Mouse (Mus musculus): ENCODE measurements around the gene 1700088E04Rik. TPM values are rescaled to one million over a fixed set of nuclear protein-coding genes. Genes with fewer than 3 reads are reported as not detected.

The 1700088E04Rik gene
- total RNA-seq, 1 experiment = 2.6 TPM

DNA sequence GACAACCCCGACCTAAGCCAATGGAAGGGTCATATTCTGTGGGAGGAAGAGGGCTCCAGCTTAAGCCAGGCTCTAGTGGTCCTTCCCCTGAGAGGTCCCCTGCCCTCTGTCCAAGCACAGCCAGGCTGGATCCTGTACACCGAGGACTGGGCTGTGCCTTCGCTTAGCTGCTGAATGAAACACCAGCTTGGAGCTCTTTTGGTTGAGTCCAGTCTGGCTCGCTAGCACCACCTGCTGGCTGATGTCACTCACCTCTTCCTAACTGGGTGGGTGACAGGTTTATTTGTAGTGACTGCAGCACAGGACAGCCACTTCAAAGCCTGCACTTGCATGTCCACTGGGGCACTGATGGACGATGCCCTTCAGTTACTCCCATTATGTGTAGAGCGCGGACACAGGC is 7.5 kb upstream of the 1700088E04Rik start:
- H3K9ac ChIP-seq (ENCODE audit: insufficient read depth, low read depth, low read length, poor library complexity, severe bottlenecking) = no peak overlapping the region
- in situ Hi-C loops (cut with MboI; ENCODE audit: low sequenced_read_pairs in 2 of 2, unreplicated experiment in 2 of 2) = no loop called here
- H3K36me3 ChIP-seq (ENCODE audit: control insufficient read depth, insufficient read depth, low read length, poor library complexity, severe bottlenecking) = peaks cover 69% of the 10 kb centered on the region

DNA sequence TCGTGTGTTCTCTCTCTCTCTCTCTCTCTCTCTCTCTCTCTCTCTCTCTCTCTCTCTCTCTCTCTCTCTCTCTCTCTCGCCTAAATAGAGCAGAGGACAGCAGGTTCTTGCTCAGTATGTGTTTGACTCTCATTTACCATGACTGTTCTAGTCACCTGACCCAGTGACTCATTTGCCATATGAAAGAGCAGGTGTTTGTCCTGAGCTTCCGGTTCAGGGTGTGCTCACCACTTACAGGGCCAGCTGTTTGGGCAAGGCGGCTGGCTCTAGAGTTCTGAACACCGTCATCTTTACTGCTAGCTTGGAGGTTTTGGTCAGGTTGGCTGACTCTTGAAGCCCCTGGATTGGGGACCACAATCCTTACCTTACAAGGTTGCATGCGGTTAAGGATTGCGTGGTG is 4.5 kb upstream of the 1700088E04Rik start:
- no peak overlapping the region for H3K9ac ChIP-seq (ENCODE audit: insufficient read depth, low read depth, low read length, poor library complexity, severe bottlenecking)
- H3K4me1 ChIP-seq (ENCODE audit: control insufficient read depth in 2 of 2, insufficient read depth in 2 of 2, low read length in 2 of 2, poor library complexity in 1 of 2) = peaks cover 4 to 8% of the 10 kb centered on the region in 2 experiments; a peak in 3 of 4 replicates
- TF ChIP-seq HCFC1 (IDR thresholded peaks at IDR 0.05; ENCODE audit: borderline replicate concordance, insufficient read depth, low read length) = no peak
- no peak for TF ChIP-seq CHD2 (IDR thresholded peaks at IDR 0.05; ENCODE audit: low read depth, low read length)
- no peak for TF ChIP-seq MAFK (IDR thresholded peaks at IDR 0.05; ENCODE audit: insufficient read depth, low read depth, low read length)
- TF ChIP-seq ZNF384 (IDR thresholded peaks at IDR 0.05; ENCODE audit: low read depth, low read length) = no peak
- DNase-seq (ENCODE audit: low read depth, low spot score) = no peak
- in situ Hi-C loops (cut with MboI; ENCODE audit: low sequenced_read_pairs in 2 of 2, unreplicated experiment in 2 of 2) = no loop called here
- no peak overlapping the region for H3K4me3 ChIP-seq (ENCODE audit: insufficient read depth in 1 of 2, low read depth in 1 of 2, low read length in 2 of 2, poor library complexity in 1 of 2, severe bottlenecking in 1 of 2)
- H3K27ac ChIP-seq (ENCODE audit: insufficient read depth, low read depth, low read length, poor library complexity, severe bottlenecking) = 0 out of 2 replicates have a peak overlapping the region, but pooled peaks have one; percentile 3
- H3K9me3 ChIP-seq (ENCODE audit: control insufficient read depth, insufficient read depth, low read depth, low read length) = no peaks in the 10 kb centered on the region
- peaks cover 49% of the 10 kb centered on the region for H3K36me3 ChIP-seq (ENCODE audit: control insufficient read depth, insufficient read depth, low read length, poor library complexity, severe bottlenecking)

More for the DNA sequence above, 7.5 kb upstream of the 1700088E04Rik start:
- no peaks in the 10 kb centered on the region for H3K9me3 ChIP-seq (ENCODE audit: control insufficient read depth, insufficient read depth, low read depth, low read length)
- DNase-seq (ENCODE audit: low read depth, low spot score) = peak; percentile 84
- H3K4me3 ChIP-seq (ENCODE audit: insufficient read depth in 1 of 2, low read depth in 1 of 2, low read length in 2 of 2, poor library complexity in 1 of 2, severe bottlenecking in 1 of 2) = no peak overlapping the region
- H3K27ac ChIP-seq (ENCODE audit: insufficient read depth, low read depth, low read length, poor library complexity, severe bottlenecking) = no peak overlapping the region
- peaks cover 0 to 7% of the 10 kb centered on the region in 2 experiments; a peak in 2 of 4 replicates for H3K4me1 ChIP-seq (ENCODE audit: control insufficient read depth in 2 of 2, insufficient read depth in 2 of 2, low read length in 2 of 2, poor library complexity in 1 of 2)
- TF ChIP-seq MAFK (IDR thresholded peaks at IDR 0.05; ENCODE audit: insufficient read depth, low read depth, low read length) (no peak), ZNF384 (IDR thresholded peaks at IDR 0.05; ENCODE audit: low read depth, low read length) (no peak), CHD2 (IDR thresholded peaks at IDR 0.05; ENCODE audit: low read depth, low read length) (no peak), ZC3H11A (IDR thresholded peaks at IDR 0.05; ENCODE audit: borderline replicate concordance, low read depth, low read length) (no peak), HCFC1 (IDR thresholded peaks at IDR 0.05; ENCODE audit: borderline replicate concordance, insufficient read depth, low read length) (no peak)

DNA sequence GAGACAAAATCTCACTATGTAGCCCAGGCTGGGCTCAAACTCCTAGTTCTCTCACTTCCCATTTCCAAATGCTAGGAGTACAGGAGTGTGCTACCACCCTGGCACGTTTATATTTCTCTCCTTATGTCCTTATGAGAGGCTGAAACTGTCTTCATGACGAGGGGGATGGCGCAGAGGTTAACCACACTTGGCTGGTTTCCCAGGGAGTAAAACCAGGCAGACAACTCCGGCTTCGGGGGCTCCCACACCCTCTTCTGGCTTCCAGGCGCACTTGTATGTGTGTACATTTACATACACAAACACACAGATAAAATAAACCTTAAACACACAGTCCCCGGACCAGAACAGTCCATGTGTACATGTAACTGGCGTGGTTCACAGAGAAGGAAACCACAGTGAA is 3.0 kb upstream of the 1700088E04Rik start:
- TF ChIP-seq ZC3H11A (IDR thresholded peaks at IDR 0.05; ENCODE audit: borderline replicate concordance, low read depth, low read length) (no peak), CHD2 (IDR thresholded peaks at IDR 0.05; ENCODE audit: low read depth, low read length) (no peak), HCFC1 (IDR thresholded peaks at IDR 0.05; ENCODE audit: borderline replicate concordance, insufficient read depth, low read length) (no peak), ZNF384 (IDR thresholded peaks at IDR 0.05; ENCODE audit: low read depth, low read length) (no peak), MAFK (IDR thresholded peaks at IDR 0.05; ENCODE audit: insufficient read depth, low read depth, low read length) (no peak)
- in situ Hi-C loops (cut with MboI; ENCODE audit: low sequenced_read_pairs in 2 of 2, unreplicated experiment in 2 of 2) = no loop called here
- peaks cover 39% of the 10 kb centered on the region for H3K36me3 ChIP-seq (ENCODE audit: control insufficient read depth, insufficient read depth, low read length, poor library complexity, severe bottlenecking)

DNA sequence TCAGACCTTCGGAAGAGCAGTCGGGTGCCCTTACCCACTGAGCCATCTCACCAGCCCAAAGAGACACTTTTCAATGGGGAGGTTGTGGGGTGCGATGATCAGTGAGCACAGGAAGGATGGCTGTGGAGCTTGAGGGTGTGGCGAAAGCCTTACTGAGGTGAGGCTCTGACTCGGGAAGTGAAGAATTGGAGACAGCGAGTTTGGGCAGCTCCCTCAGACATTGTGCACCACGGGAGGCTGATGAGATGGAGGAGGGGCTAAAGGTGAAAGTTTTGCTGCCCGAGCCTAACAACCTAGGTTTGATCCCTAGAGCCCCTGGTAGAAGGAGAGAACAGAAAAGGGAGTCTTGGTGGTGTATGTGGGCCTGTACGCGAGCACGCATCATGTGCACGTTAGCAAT is 2.3 kb upstream of the 1700088E04Rik start:
- DNase-seq (ENCODE audit: low read depth, low spot score) = no peak
- in situ Hi-C loops (cut with MboI; ENCODE audit: low sequenced_read_pairs in 2 of 2, unreplicated experiment in 2 of 2) = no loop called here
- no peaks in the 10 kb centered on the region for H3K9me3 ChIP-seq (ENCODE audit: control insufficient read depth, insufficient read depth, low read depth, low read length)
- peaks cover 37% of the 10 kb centered on the region for H3K36me3 ChIP-seq (ENCODE audit: control insufficient read depth, insufficient read depth, low read length, poor library complexity, severe bottlenecking)
- no peak for TF ChIP-seq ZC3H11A (IDR thresholded peaks at IDR 0.05; ENCODE audit: borderline replicate concordance, low read depth, low read length)
- no peak for TF ChIP-seq MAFK (IDR thresholded peaks at IDR 0.05; ENCODE audit: insufficient read depth, low read depth, low read length)
- no peak for TF ChIP-seq HCFC1 (IDR thresholded peaks at IDR 0.05; ENCODE audit: borderline replicate concordance, insufficient read depth, low read length)
- TF ChIP-seq CHD2 (IDR thresholded peaks at IDR 0.05; ENCODE audit: low read depth, low read length) = no peak
- TF ChIP-seq ZNF384 (IDR thresholded peaks at IDR 0.05; ENCODE audit: low read depth, low read length) = no peak
- H3K4me3 ChIP-seq (ENCODE audit: insufficient read depth in 1 of 2, low read depth in 1 of 2, low read length in 2 of 2, poor library complexity in 1 of 2, severe bottlenecking in 1 of 2) = no peak overlapping the region
- no peak overlapping the region for H3K9ac ChIP-seq (ENCODE audit: insufficient read depth, low read depth, low read length, poor library complexity, severe bottlenecking)
- peaks cover 4 to 8% of the 10 kb centered on the region in 2 experiments; a peak in 3 of 4 replicates for H3K4me1 ChIP-seq (ENCODE audit: control insufficient read depth in 2 of 2, insufficient read depth in 2 of 2, low read length in 2 of 2, poor library complexity in 1 of 2)
- no peak overlapping the region for H3K27ac ChIP-seq (ENCODE audit: insufficient read depth, low read depth, low read length, poor library complexity, severe bottlenecking)

More for the DNA sequence above, 3.0 kb upstream of the 1700088E04Rik start:
- Histone ChIP-seq H3K9ac (ENCODE audit: insufficient read depth, low read depth, low read length, poor library complexity, severe bottlenecking) (no peak overlapping the region), H3K4me1 (ENCODE audit: control insufficient read depth in 2 of 2, insufficient read depth in 2 of 2, low read length in 2 of 2, poor library complexity in 1 of 2) (peaks cover 4 to 8% of the 10 kb centered on the region in 2 experiments; a peak in 3 of 4 replicates), H3K4me3 (ENCODE audit: insufficient read depth in 1 of 2, low read depth in 1 of 2, low read length in 2 of 2, poor library complexity in 1 of 2, severe bottlenecking in 1 of 2) (no peak overlapping the region), H3K9me3 (ENCODE audit: control insufficient read depth, insufficient read depth, low read depth, low read length) (no peaks in the 10 kb centered on the region), H3K27ac (ENCODE audit: insufficient read depth, low read depth, low read length, poor library complexity, severe bottlenecking) (no peak overlapping the region)
- no peak for DNase-seq (ENCODE audit: low read depth, low spot score)

- H3K4me3 ChIP-seq (ENCODE audit: insufficient read depth in 1 of 2, low read depth in 1 of 2, low read length in 2 of 2, poor library complexity in 1 of 2, severe bottlenecking in 1 of 2) = peak overlapping the region; percentile 68 to 96
- H3K36me3 ChIP-seq (ENCODE audit: control insufficient read depth, insufficient read depth, low read length, poor library complexity, severe bottlenecking) = peaks cover 23% of the 10 kb centered on the region
- in situ Hi-C loops (cut with MboI; ENCODE audit: low sequenced_read_pairs in 2 of 2, unreplicated experiment in 2 of 2) = no loop called here
- peak overlapping the region; percentile 46; the same call in 1 of the 2 replicates for H3K27ac ChIP-seq (ENCODE audit: insufficient read depth, low read depth, low read length, poor library complexity, severe bottlenecking)
- peaks cover 4 to 8% of the 10 kb centered on the region in 2 experiments; a peak in 3 of 4 replicates for H3K4me1 ChIP-seq (ENCODE audit: control insufficient read depth in 2 of 2, insufficient read depth in 2 of 2, low read length in 2 of 2, poor library complexity in 1 of 2)
- no peaks in the 10 kb centered on the region for H3K9me3 ChIP-seq (ENCODE audit: control insufficient read depth, insufficient read depth, low read depth, low read length)
- no peak for DNase-seq (ENCODE audit: low read depth, low spot score)
- H3K9ac ChIP-seq (ENCODE audit: insufficient read depth, low read depth, low read length, poor library complexity, severe bottlenecking) = peak overlapping the region; percentile 88
- TF ChIP-seq CHD2 (IDR thresholded peaks at IDR 0.05; ENCODE audit: low read depth, low read length) (no peak), MAFK (IDR thresholded peaks at IDR 0.05; ENCODE audit: insufficient read depth, low read depth, low read length) (no peak), ZNF384 (IDR thresholded peaks at IDR 0.05; ENCODE audit: low read depth, low read length) (no peak), HCFC1 (IDR thresholded peaks at IDR 0.05; ENCODE audit: borderline replicate concordance, insufficient read depth, low read length) (no peak), ZC3H11A (IDR thresholded peaks at IDR 0.05; ENCODE audit: borderline replicate concordance, low read depth, low read length) (no peak)
These were observed 489 bp upstream of the 1700088E04Rik start for GRCm38 (mm10) chr15:79141566-79141917.

Measured in ES-E14 (cell line).